Mouse (Mus musculus): Measurements from ENCODE around the gene Eif4h. TPM values are rescaled to one million over a fixed set of nuclear protein-coding genes. Genes with fewer than 3 reads are reported as not detected.
A peak's percentile ranks its signal among the peaks of the same experiment; 100 is the strongest.
"Not testable (repeated sequence)": the region's sequence is repeated elsewhere in the genome, so short reads cannot be mapped to it uniquely, and the experiment has no call there.

Eif4h gene
- polyA plus RNA-seq, 1 experiment from 2014 or later, result 479 TPM

GRCm38 (mm10) chr5:134671335-134672197 is 32.3 kb upstream of the Eif4h start:
- Histone ChIP-seq H3K27me3 (ENCODE audit: control insufficient read depth, insufficient read depth, low read length) (no peaks in the 10 kb centered on the region), H3K27ac (replicated peaks; ENCODE audit: low read depth, low read length) (no peak overlapping the region), H3K36me3 (replicated peaks; ENCODE audit: control insufficient read depth, insufficient read depth, low read depth, low read length) (peaks cover 2% of the 10 kb centered on the region; the same call in 1 of the 2 replicates), H3K9ac (replicated peaks; ENCODE audit: low read length) (no peak overlapping the region), H3K4me2 (ENCODE audit: low read depth, low read length) (no peak overlapping the region), H3K9me3 (replicated peaks; ENCODE audit: control insufficient read depth, low read length) (no peaks in the 10 kb centered on the region), H3K4me1 (ENCODE audit: control insufficient read depth, insufficient read depth, low read length) (peaks cover 2% of the 10 kb centered on the region; the same call in 1 of the 2 replicates), H3K4me3 (ENCODE audit: low read depth, low read length) (no peak overlapping the region)
- no peak for ATAC-seq (replicated peaks; ENCODE audit: insufficient number of reproducible peaks, low FRiP score, low TSS enrichment, low read depth)
- DNase-seq (ENCODE audit: low spot score), result no peak
- 70% methylated on average over 17 of the region's 17 CpGs for WGBS

- H3K4me1 ChIP-seq (ENCODE audit: control insufficient read depth, insufficient read depth, low read length), result no peaks in the 10 kb centered on the region
- no peak overlapping the region for H3K27ac ChIP-seq (replicated peaks; ENCODE audit: low read depth, low read length)
- no peak overlapping the region for H3K4me2 ChIP-seq (ENCODE audit: low read depth, low read length)
- no peaks in the 10 kb centered on the region for H3K27me3 ChIP-seq (ENCODE audit: control insufficient read depth, insufficient read depth, low read length)
- H3K9me3 ChIP-seq (replicated peaks; ENCODE audit: control insufficient read depth, low read length), result no peaks in the 10 kb centered on the region
- H3K9ac ChIP-seq (replicated peaks; ENCODE audit: low read length), result no peak overlapping the region
- peaks cover 2% of the 10 kb centered on the region; the same call in 1 of the 2 replicates for H3K36me3 ChIP-seq (replicated peaks; ENCODE audit: control insufficient read depth, insufficient read depth, low read depth, low read length)
- no peak for ATAC-seq (replicated peaks; ENCODE audit: insufficient number of reproducible peaks, low FRiP score, low TSS enrichment, low read depth)
- no peak for DNase-seq (ENCODE audit: low spot score)
- WGBS, result 72% methylated on average over 20 of the region's 20 CpGs
- H3K4me3 ChIP-seq (ENCODE audit: low read depth, low read length), result no peak overlapping the region
Measured at GRCm38 (mm10) chr5:134669001-134669708, 29.9 kb upstream of the Eif4h start.

- Histone ChIP-seq H3K27me3 (ENCODE audit: control insufficient read depth, insufficient read depth, low read length) (no peaks in the 10 kb centered on the region), H3K4me3 (ENCODE audit: low read depth, low read length) (no peak overlapping the region), H3K27ac (replicated peaks; ENCODE audit: low read depth, low read length) (no peak overlapping the region), H3K36me3 (replicated peaks; ENCODE audit: control insufficient read depth, insufficient read depth, low read depth, low read length) (peaks cover 2% of the 10 kb centered on the region; the same call in 1 of the 2 replicates), H3K4me2 (ENCODE audit: low read depth, low read length) (no peak overlapping the region), H3K4me1 (ENCODE audit: control insufficient read depth, insufficient read depth, low read length) (no peaks in the 10 kb centered on the region), H3K9me3 (replicated peaks; ENCODE audit: control insufficient read depth, low read length) (no peaks in the 10 kb centered on the region), H3K9ac (replicated peaks; ENCODE audit: low read length) (no peak overlapping the region)
- 33% methylated on average over 8 of the region's 8 CpGs for WGBS
- ATAC-seq (replicated peaks; ENCODE audit: insufficient number of reproducible peaks, low FRiP score, low TSS enrichment, low read depth), result 0 out of 2 replicates have a peak, but pooled peaks have one; percentile 54
- DNase-seq (ENCODE audit: low spot score), result peak; percentile 69
Measured at GRCm38 (mm10) chr5:134668495-134668894, 29.2 kb upstream of the Eif4h start.

- Histone ChIP-seq H3K9ac (replicated peaks; ENCODE audit: low read length) (no peak overlapping the region), H3K4me1 (ENCODE audit: control insufficient read depth, insufficient read depth, low read length) (no peaks in the 10 kb centered on the region), H3K4me3 (ENCODE audit: low read depth, low read length) (no peak overlapping the region), H3K4me2 (ENCODE audit: low read depth, low read length) (no peak overlapping the region), H3K27ac (replicated peaks; ENCODE audit: low read depth, low read length) (no peak overlapping the region), H3K27me3 (ENCODE audit: control insufficient read depth, insufficient read depth, low read length) (no peaks in the 10 kb centered on the region), H3K9me3 (replicated peaks; ENCODE audit: control insufficient read depth, low read length) (no peaks in the 10 kb centered on the region), H3K36me3 (replicated peaks; ENCODE audit: control insufficient read depth, insufficient read depth, low read depth, low read length) (no peaks in the 10 kb centered on the region)
- no peak for DNase-seq (ENCODE audit: low spot score)
- 84% methylated on average over 4 of the region's 4 CpGs for WGBS
- no peak for ATAC-seq (replicated peaks; ENCODE audit: insufficient number of reproducible peaks, low FRiP score, low TSS enrichment, low read depth)
Measured at GRCm38 (mm10) chr5:134656708-134657107, 17.4 kb upstream of the Eif4h start.

GRCm38 (mm10) chr5:134652015-134652414 is 12.7 kb upstream of the Eif4h start:
- H3K27ac ChIP-seq (replicated peaks; ENCODE audit: low read depth, low read length), result no peak overlapping the region
- 77% methylated on average over 7 of the region's 7 CpGs for WGBS
- no peak overlapping the region for H3K4me3 ChIP-seq (ENCODE audit: low read depth, low read length)
- H3K9ac ChIP-seq (replicated peaks; ENCODE audit: low read length), result no peak overlapping the region
- no peaks in the 10 kb centered on the region for H3K4me1 ChIP-seq (ENCODE audit: control insufficient read depth, insufficient read depth, low read length)
- no peaks in the 10 kb centered on the region for H3K27me3 ChIP-seq (ENCODE audit: control insufficient read depth, insufficient read depth, low read length)
- no peaks in the 10 kb centered on the region for H3K36me3 ChIP-seq (replicated peaks; ENCODE audit: control insufficient read depth, insufficient read depth, low read depth, low read length)
- H3K9me3 ChIP-seq (replicated peaks; ENCODE audit: control insufficient read depth, low read length), result no peaks in the 10 kb centered on the region
- no peak for ATAC-seq (replicated peaks; ENCODE audit: insufficient number of reproducible peaks, low FRiP score, low TSS enrichment, low read depth)
- no peak overlapping the region for H3K4me2 ChIP-seq (ENCODE audit: low read depth, low read length)
- no peak for DNase-seq (ENCODE audit: low spot score)

- H3K9ac ChIP-seq (replicated peaks; ENCODE audit: low read length), result no peak overlapping the region
Measured at GRCm38 (mm10) chr5:134650926-134651325, 11.6 kb upstream of the Eif4h start.

GRCm38 (mm10) chr5:134648976-134649375 is 9.7 kb upstream of the Eif4h start:
- WGBS, result 81% methylated on average over 3 of the region's 4 CpGs
- not testable (repeated sequence) for H3K27ac ChIP-seq (replicated peaks; ENCODE audit: low read depth, low read length); ATAC-seq (replicated peaks; ENCODE audit: insufficient number of reproducible peaks, low FRiP score, low TSS enrichment, low read depth); H3K36me3 ChIP-seq (replicated peaks; ENCODE audit: control insufficient read depth, insufficient read depth, low read depth, low read length); H3K9me3 ChIP-seq (replicated peaks; ENCODE audit: control insufficient read depth, low read length); H3K4me2 ChIP-seq (ENCODE audit: low read depth, low read length); H3K27me3 ChIP-seq (ENCODE audit: control insufficient read depth, insufficient read depth, low read length); DNase-seq (ENCODE audit: low spot score); H3K9ac ChIP-seq (replicated peaks; ENCODE audit: low read length); H3K4me3 ChIP-seq (ENCODE audit: low read depth, low read length); H3K4me1 ChIP-seq (ENCODE audit: control insufficient read depth, insufficient read depth, low read length)

More at GRCm38 (mm10) chr5:134650926-134651325, 11.6 kb upstream of the Eif4h start:
- ATAC-seq (replicated peaks; ENCODE audit: insufficient number of reproducible peaks, low FRiP score, low TSS enrichment, low read depth), result no peak
- H3K4me3 ChIP-seq (ENCODE audit: low read depth, low read length), result no peak overlapping the region
- 41% methylated on average over 4 of the region's 5 CpGs for WGBS
- H3K27ac ChIP-seq (replicated peaks; ENCODE audit: low read depth, low read length), result no peak overlapping the region
- no peak for DNase-seq (ENCODE audit: low spot score)
- no peaks in the 10 kb centered on the region for H3K9me3 ChIP-seq (replicated peaks; ENCODE audit: control insufficient read depth, low read length)
- no peaks in the 10 kb centered on the region for H3K4me1 ChIP-seq (ENCODE audit: control insufficient read depth, insufficient read depth, low read length)
- no peaks in the 10 kb centered on the region for H3K27me3 ChIP-seq (ENCODE audit: control insufficient read depth, insufficient read depth, low read length)
- no peaks in the 10 kb centered on the region for H3K36me3 ChIP-seq (replicated peaks; ENCODE audit: control insufficient read depth, insufficient read depth, low read depth, low read length)
- H3K4me2 ChIP-seq (ENCODE audit: low read depth, low read length), result no peak overlapping the region

- ATAC-seq (replicated peaks; ENCODE audit: insufficient number of reproducible peaks, low FRiP score, low TSS enrichment, low read depth) (no peak), DNase-seq (ENCODE audit: low spot score) (no peak)
- 79% methylated on average over 2 of the region's 2 CpGs for WGBS
- H3K9ac ChIP-seq (replicated peaks; ENCODE audit: low read length), result no peak overlapping the region
- no peaks in the 10 kb centered on the region for H3K9me3 ChIP-seq (replicated peaks; ENCODE audit: control insufficient read depth, low read length)
- no peak overlapping the region for H3K4me3 ChIP-seq (ENCODE audit: low read depth, low read length)
- no peak overlapping the region for H3K4me2 ChIP-seq (ENCODE audit: low read depth, low read length)
- H3K36me3 ChIP-seq (replicated peaks; ENCODE audit: control insufficient read depth, insufficient read depth, low read depth, low read length), result no peaks in the 10 kb centered on the region
- H3K4me1 ChIP-seq (ENCODE audit: control insufficient read depth, insufficient read depth, low read length), result no peaks in the 10 kb centered on the region
- no peak overlapping the region for H3K27ac ChIP-seq (replicated peaks; ENCODE audit: low read depth, low read length)
- no peaks in the 10 kb centered on the region for H3K27me3 ChIP-seq (ENCODE audit: control insufficient read depth, insufficient read depth, low read length)
Measured at GRCm38 (mm10) chr5:134647394-134647793, 8.1 kb upstream of the Eif4h start.

Measured in embryonic facial prominence, embryonic 11.5 days (tissue).